In genomic region chr4:133545272-133546231, GRCm38 (mm10) we compare ENCODE assay signal across 7 mouse cellular contexts. TPM values are rescaled to one million over a fixed set of nuclear protein-coding genes. Genes with fewer than 3 reads are reported as not detected.
DNase-seq lines count a peak whose midpoint lies in the region; ATAC-seq lines count a peak whose summit lies in the region.

Nudc (minus strand) TSS chr4:133545996.

- peak within 1 kb of the TSS; percentile 88 for H3K9ac ChIP-seq in embryonic facial prominence, embryonic 12.5 days
- peak within 1 kb of the TSS; percentile 91 for H3K9ac ChIP-seq in limb, embryonic 11.5 days (ENCODE audit: low read length)
- H3K9ac ChIP-seq in midbrain, embryonic 14.5 days (replicated peaks; ENCODE audit: low read length), result peak within 1 kb of the TSS; percentile 82

- H3K27ac ChIP-seq in embryonic facial prominence, embryonic 12.5 days, result peak within 1 kb of the TSS; percentile 69; the same call in 1 of the 2 replicates
- peak within 1 kb of the TSS; percentile 50; the same call in 1 of the 2 replicates for H3K27ac ChIP-seq in limb, embryonic 11.5 days (replicated peaks; ENCODE audit: low read depth, low read length)
- peak within 1 kb of the TSS; percentile 80 for H3K27ac ChIP-seq in midbrain, embryonic 14.5 days (replicated peaks; ENCODE audit: low read depth, low read length)

- H3K27me3 ChIP-seq in embryonic facial prominence, embryonic 12.5 days, result no peaks in the 10 kb centered on the region
- no peaks in the 10 kb centered on the region for H3K27me3 ChIP-seq in limb, embryonic 11.5 days (ENCODE audit: control insufficient read depth, insufficient read depth, low read length)
- H3K27me3 ChIP-seq in midbrain, embryonic 14.5 days (ENCODE audit: control insufficient read depth, insufficient read depth, low read length), result no peaks in the 10 kb centered on the region

- no peaks in the 10 kb centered on the region for H3K9me3 ChIP-seq in embryonic facial prominence, embryonic 12.5 days
- H3K9me3 ChIP-seq in limb, embryonic 11.5 days (ENCODE audit: control insufficient read depth, low read length), result no peaks in the 10 kb centered on the region
- H3K9me3 ChIP-seq in midbrain, embryonic 14.5 days (ENCODE audit: control insufficient read depth, low read length), result no peaks in the 10 kb centered on the region

- peak within 1 kb of the TSS; percentile 94 for H3K4me3 ChIP-seq in embryonic facial prominence, embryonic 12.5 days
- peak within 1 kb of the TSS; percentile 78 for H3K4me3 ChIP-seq in limb, embryonic 11.5 days (ENCODE audit: low read depth, low read length)
- H3K4me3 ChIP-seq in midbrain, embryonic 14.5 days (replicated peaks; ENCODE audit: low read depth, low read length), result peak within 1 kb of the TSS; percentile 94

- peak; percentile 97 for ATAC-seq in embryonic facial prominence, embryonic 12.5 days (ENCODE audit: insufficient number of reproducible peaks, insufficient read depth, low FRiP score, low TSS enrichment)
- ATAC-seq in limb, embryonic 11.5 days (ENCODE audit: insufficient number of reproducible peaks, low FRiP score, low TSS enrichment, low read depth), result peak; percentile 94
- peak; percentile 97 for ATAC-seq in midbrain, embryonic 14.5 days (ENCODE audit: low FRiP score, low TSS enrichment)

- peak within 1 kb of the TSS; percentile 91 for H3K4me2 ChIP-seq in embryonic facial prominence, embryonic 12.5 days (replicated peaks)
- peak within 1 kb of the TSS; percentile 71 for H3K4me2 ChIP-seq in limb, embryonic 11.5 days (ENCODE audit: low read depth, severe bottlenecking)
- H3K4me2 ChIP-seq in midbrain, embryonic 14.5 days (ENCODE audit: low read length), result peak within 1 kb of the TSS; percentile 89

- H3K4me1 ChIP-seq in embryonic facial prominence, embryonic 12.5 days, result peaks cover 14% of the 10 kb centered on the region
- H3K4me1 ChIP-seq in limb, embryonic 11.5 days (ENCODE audit: control insufficient read depth, insufficient read depth, low read length), result peaks cover 5% of the 10 kb centered on the region; the same call in 1 of the 2 replicates
- peaks cover 4% of the 10 kb centered on the region for H3K4me1 ChIP-seq in midbrain, embryonic 14.5 days (ENCODE audit: control insufficient read depth, insufficient read depth, low read length)

- WGBS in embryonic facial prominence, embryonic 12.5 days, result under 1% methylated on average over 61 of the region's 77 CpGs
- WGBS in limb, embryonic 11.5 days, result under 1% methylated on average over 67 of the region's 77 CpGs
- WGBS in midbrain, embryonic 14.5 days, result under 1% methylated on average over 76 of the region's 77 CpGs

- DNase-seq in adrenal gland, postnatal 25 days, result peak; percentile 96
- DNase-seq in heart, adult 11 months, result peak; percentile 100
- peak; percentile 95 for DNase-seq in kidney, adult 18-20 months
- peak; percentile 97 for DNase-seq in limb, embryonic 11.5 days (ENCODE audit: low spot score)
- peak; percentile 98 for DNase-seq in midbrain, embryonic 14.5 days
- DNase-seq in spleen, adult 18-20 months, result peak; percentile 90 to 91

- peaks cover 19% of the 10 kb centered on the region for H3K36me3 ChIP-seq in embryonic facial prominence, embryonic 12.5 days
- peaks cover 6% of the 10 kb centered on the region; the same call in 1 of the 2 replicates for H3K36me3 ChIP-seq in limb, embryonic 11.5 days (ENCODE audit: control insufficient read depth, insufficient read depth, low read length)
- peaks cover 15% of the 10 kb centered on the region for H3K36me3 ChIP-seq in midbrain, embryonic 14.5 days (ENCODE audit: control insufficient read depth, insufficient read depth, low read length)

RNA-seq across cellular contexts. Expression of gene Nudc, which starts in this region (rescaled TPM):
- total RNA-seq in adrenal gland, postnatal 25 days (2021), result 171 and 211 TPM in 2 replicates
- 348 and 369 TPM in 2 replicates for polyA plus RNA-seq in embryonic facial prominence, embryonic 12.5 days (2016; fragmentation: Nextera tagmentation; extraction: Ambion mirVana)
- polyA plus RNA-seq in limb, embryonic 11.5 days (2014; fragmentation: Nextera tagmentation; extraction: Ambion mirVana), result 354 and 372 TPM in 2 replicates
- polyA plus RNA-seq in midbrain, embryonic 14.5 days (2014; fragmentation: Nextera tagmentation; extraction: Ambion mirVana), result 162 and 163 TPM in 2 replicates

Comparison
In these comparisons a context has a peak if more than half of its experiments do, and no peak if none do; other contexts are left out.
1. Peak in every context shown above with its lines: DNase-seq, ATAC-seq, H3K4me3 ChIP-seq and H3K27ac ChIP-seq.